Mouse (Mus musculus): ENCODE results near the gene Llgl2.

The Llgl2 gene

GRCm38 (mm10) chr11:115823774-115824740, at the start of gene Llgl2:
TSS of gene Llgl2 (plus strand) at chr11:115824049.
- peak; percentile 90 for DNase-seq (ENCODE audit: low read depth, low spot score)

- DNase-seq (ENCODE audit: low read depth, low spot score) = no peak
Observed at GRCm38 (mm10) chr11:115774653-115775052, 49.2 kb upstream of the Llgl2 start.

GRCm38 (mm10) chr11:115775821-115776665, 47.8 kb upstream of the Llgl2 start:
- no peak for DNase-seq (ENCODE audit: low read depth, low spot score)

GRCm38 (mm10) chr11:115776954-115777353, 46.9 kb upstream of the Llgl2 start:
- no peak for DNase-seq (ENCODE audit: low read depth, low spot score)

GRCm38 (mm10) chr11:115777487-115778335, 46.1 kb upstream of the Llgl2 start:
- DNase-seq (ENCODE audit: low read depth, low spot score) = no peak

GRCm38 (mm10) chr11:115779038-115779571, 44.7 kb upstream of the Llgl2 start:
- DNase-seq (ENCODE audit: low read depth, low spot score) = peak; percentile 50

GRCm38 (mm10) chr11:115780141-115781070, 43.4 kb upstream of the Llgl2 start:
- DNase-seq (ENCODE audit: low read depth, low spot score) = no peak

- DNase-seq (ENCODE audit: low read depth, low spot score) = no peak
Observed at GRCm38 (mm10) chr11:115786473-115786872, 37.4 kb upstream of the Llgl2 start.

GRCm38 (mm10) chr11:115789787-115790186, 34.1 kb upstream of the Llgl2 start:
- DNase-seq (ENCODE audit: low read depth, low spot score) = no peak

- DNase-seq (ENCODE audit: low read depth, low spot score) = no peak
Observed at GRCm38 (mm10) chr11:115791919-115792318, 31.9 kb upstream of the Llgl2 start.

- DNase-seq (ENCODE audit: low read depth, low spot score) = no peak
Observed at GRCm38 (mm10) chr11:115792353-115792752, 31.5 kb upstream of the Llgl2 start.

- DNase-seq (ENCODE audit: low read depth, low spot score) = no peak
Observed at GRCm38 (mm10) chr11:115796898-115797297, 27.0 kb upstream of the Llgl2 start.

- no peak for DNase-seq (ENCODE audit: low read depth, low spot score)
Observed at GRCm38 (mm10) chr11:115797665-115798064, 26.2 kb upstream of the Llgl2 start.

- DNase-seq (ENCODE audit: low read depth, low spot score) = no peak
Observed at GRCm38 (mm10) chr11:115800981-115801380, 22.9 kb upstream of the Llgl2 start.

- no peak for DNase-seq (ENCODE audit: low read depth, low spot score)
Observed at GRCm38 (mm10) chr11:115803072-115803709, 20.7 kb upstream of the Llgl2 start.

- DNase-seq (ENCODE audit: low read depth, low spot score) = no peak
Observed at GRCm38 (mm10) chr11:115805005-115805404, 18.8 kb upstream of the Llgl2 start.

- DNase-seq (ENCODE audit: low read depth, low spot score) = no peak
Observed at GRCm38 (mm10) chr11:115806154-115806553, 17.7 kb upstream of the Llgl2 start.

GRCm38 (mm10) chr11:115807306-115807705, 16.5 kb upstream of the Llgl2 start:
- no peak for DNase-seq (ENCODE audit: low read depth, low spot score)

- DNase-seq (ENCODE audit: low read depth, low spot score) = no peak
Observed at GRCm38 (mm10) chr11:115807971-115808370, 15.9 kb upstream of the Llgl2 start.
